Mouse (Mus musculus) lung, adult 2 months (tissue): ENCODE measurements around the gene Enpp6.
"Not testable (repeated sequence)": the region's sequence is repeated elsewhere in the genome, so short reads cannot be mapped to it uniquely, and the experiment has no call there.

Experiments
- CTCF ChIP-seq: fragments of 200-500 bp; IDR thresholded peaks from 2 replicates; pipeline ENCODE4 v1.5.1; 2011; ENCODE audit warnings: mild to moderate bottlenecking, low read length, control low read depth; ENCODE audit not compliant: insufficient read depth
- POLR2A ChIP-seq: fragments of 200-500 bp; IDR thresholded peaks from 2 replicates; pipeline ENCODE4 v1.6.1; 2011; ENCODE audit warnings: low read depth, mild to moderate bottlenecking, control low read depth, low read length, borderline replicate concordance; ENCODE audit errors: extremely low read depth

DNA sequence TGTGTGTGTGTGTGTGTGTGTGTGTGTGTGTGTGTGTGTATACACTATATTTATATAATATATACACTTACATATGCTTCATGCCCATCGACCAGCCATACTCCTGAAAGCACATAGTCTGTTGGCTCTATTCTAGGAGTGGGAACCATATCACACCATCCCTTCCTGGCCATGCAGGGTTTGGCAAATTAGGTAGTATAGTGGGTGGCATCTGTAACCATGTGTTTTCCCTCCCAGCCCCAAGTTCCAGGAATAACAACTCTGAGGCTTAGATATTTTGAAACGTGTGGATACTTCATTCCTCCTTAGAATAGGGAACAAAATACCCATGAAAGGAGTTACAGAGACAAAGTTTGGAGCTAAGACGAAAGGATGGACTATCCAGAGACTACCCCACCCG is 53.5 kb downstream of the Enpp6 start:
- TF ChIP-seq CTCF, POLR2A: not testable (repeated sequence)
